Mouse (Mus musculus): ENCODE measurements around the gene Tnnc2.
"Not testable (repeated sequence)": the region's sequence is repeated elsewhere in the genome, so short reads cannot be mapped to it uniquely, and the experiment has no call there.

The Tnnc2 gene

GRCm38 (mm10) chr2:164779481-164780086 is at the start of gene Tnnc2:
TSS of gene Tnnc2 (minus strand) at chr2:164779967.
- no peak for DNase-seq

DNA sequence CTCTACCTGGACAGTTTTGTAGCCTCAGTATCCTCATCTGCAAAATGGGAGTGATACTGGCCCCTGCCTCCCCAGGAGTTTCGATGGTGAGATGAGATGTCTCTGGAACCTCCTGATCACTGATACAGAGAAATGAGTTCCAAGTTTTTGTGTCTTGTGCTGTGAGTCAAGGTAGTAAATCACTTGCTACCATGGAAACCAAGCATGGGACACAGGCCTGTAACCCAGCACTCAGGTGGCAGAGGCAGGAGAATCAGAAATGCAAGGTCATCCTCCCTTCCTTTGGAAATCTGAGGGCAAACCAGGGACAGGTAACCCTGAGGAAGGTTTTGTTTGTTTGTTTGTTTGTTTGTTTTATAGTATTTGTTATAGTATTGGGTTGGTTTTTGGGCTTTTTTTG is 49.3 kb upstream of the Tnnc2 start:
- no peak for DNase-seq

DNA sequence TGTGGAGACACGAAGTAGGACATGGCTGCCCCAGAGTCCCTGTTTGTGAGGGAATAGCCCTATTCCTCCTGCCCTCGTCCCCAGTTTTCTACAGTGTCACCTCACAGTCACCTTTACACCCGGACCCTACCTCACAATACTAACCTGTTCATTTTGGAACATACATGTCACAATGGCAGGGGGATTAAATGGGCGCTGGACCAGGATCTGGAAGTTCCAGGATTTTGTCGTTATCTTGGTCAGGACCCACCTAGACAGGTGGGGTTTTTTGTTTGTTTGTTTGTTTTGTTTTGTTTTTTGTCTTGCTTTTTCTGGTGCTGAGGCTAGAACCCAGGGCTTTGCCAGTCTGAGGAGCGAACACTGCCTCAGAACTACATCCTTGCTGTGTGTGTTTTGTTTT is 48.7 kb upstream of the Tnnc2 start, which contains the start of gene Spata25:
Gene Spata25 (minus strand): TSS at position 101 of the 400 bp plus-strand sequence.
- DNase-seq, result no peak

GRCm38 (mm10) chr2:164827146-164827850 is 47.5 kb upstream of the Tnnc2 start:
- DNase-seq, result no peak

DNA sequence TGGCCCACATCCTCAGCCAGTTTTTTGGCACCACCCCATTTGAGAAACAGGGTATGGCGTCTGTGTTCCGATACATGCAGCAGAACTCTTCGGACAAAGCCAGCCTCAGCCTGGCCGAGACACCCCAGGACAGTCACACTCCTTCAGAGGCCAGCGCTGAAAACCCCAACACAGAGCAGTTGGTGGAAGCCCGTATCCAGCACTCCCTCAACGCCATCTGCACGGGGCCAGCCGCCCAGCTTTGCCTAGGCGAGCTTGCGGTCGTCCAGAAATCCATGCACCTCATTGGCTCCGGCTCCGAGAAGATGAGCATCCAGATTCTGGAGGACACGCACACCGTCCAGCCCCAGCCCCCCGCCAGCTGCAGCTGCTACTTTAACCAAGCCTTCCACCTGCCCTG is 45.8 kb upstream of the Tnnc2 start:
- no peak for DNase-seq

- DNase-seq, result no peak
Measured at GRCm38 (mm10) chr2:164823969-164824368, 44.2 kb upstream of the Tnnc2 start.

DNA sequence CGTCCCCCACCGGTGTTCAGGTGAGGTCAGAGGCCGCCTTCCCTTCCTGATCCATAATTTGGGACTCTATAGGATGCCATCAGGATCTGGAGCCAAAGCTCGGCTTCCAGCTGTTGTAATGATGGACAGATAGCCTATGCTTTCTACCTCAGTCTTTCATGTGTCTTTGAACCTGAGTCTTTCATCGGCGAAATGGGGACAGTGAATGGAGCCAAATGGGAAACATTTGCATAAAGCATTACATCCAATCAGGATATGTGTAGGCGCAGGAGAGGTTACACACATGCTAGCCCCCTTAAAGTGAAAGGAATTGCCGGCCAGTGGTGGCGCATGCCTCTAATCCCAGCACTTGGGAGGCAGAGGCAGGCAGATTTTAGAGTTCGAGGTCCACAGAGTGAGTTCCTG is 43.4 kb upstream of the Tnnc2 start:
- DNase-seq, result no peak

- peak; percentile 100 for DNase-seq
Measured at GRCm38 (mm10) chr2:164822636-164823165, 42.9 kb upstream of the Tnnc2 start, which contains the start of gene Zswim1. TSS of gene Zswim1 (plus strand) at chr2:164822686.

- DNase-seq, result peak; percentile 16
Measured at GRCm38 (mm10) chr2:164821060-164821459, 41.3 kb upstream of the Tnnc2 start.

GRCm38 (mm10) chr2:164817703-164818102 is 37.9 kb upstream of the Tnnc2 start:
- no peak for DNase-seq

DNA sequence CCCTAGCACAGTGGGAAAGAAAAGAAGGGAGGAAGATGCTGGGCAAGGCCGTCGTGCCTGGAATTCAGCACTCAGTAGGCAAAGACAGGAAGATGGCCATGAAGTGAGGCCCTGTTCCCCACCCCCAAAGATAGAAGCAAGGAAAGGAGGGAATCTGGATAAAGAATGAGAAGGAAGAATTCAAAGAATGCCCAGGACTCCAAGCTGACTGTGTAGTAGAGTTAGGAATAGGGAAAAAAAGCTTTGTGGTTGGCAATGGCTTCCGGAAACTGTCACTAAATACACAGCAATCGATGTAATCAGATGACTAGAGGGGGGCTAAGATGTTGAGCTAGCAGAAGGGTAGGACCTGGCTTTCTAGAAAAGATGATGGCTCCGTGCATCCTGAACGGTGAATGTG is 37.4 kb upstream of the Tnnc2 start:
- DNase-seq, result no peak

- DNase-seq, result no peak
Measured at GRCm38 (mm10) chr2:164815821-164816220, 36.1 kb upstream of the Tnnc2 start.

DNA sequence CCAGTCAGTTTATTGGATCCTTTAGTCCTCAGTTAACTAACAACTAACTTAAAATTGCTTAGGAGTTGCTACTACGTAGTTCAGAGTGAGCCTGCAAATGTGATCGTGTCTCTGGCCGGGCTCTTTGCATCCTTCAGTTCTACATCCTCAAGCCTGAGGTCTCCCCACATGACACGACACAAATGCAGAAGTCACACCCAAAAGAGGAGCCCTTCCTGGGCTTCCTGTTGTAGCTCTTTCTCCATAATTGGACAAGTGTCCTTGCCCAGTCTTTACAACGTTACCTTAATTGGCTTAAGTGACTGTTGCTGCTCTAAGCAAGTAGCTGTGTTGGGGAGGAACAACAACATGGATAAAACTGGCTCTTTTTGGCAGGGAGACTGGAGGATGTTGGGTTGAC is 35.6 kb upstream of the Tnnc2 start:
- DNase-seq, result no peak

GRCm38 (mm10) chr2:164813557-164813956 is 33.8 kb upstream of the Tnnc2 start:
- DNase-seq, result no peak

DNA sequence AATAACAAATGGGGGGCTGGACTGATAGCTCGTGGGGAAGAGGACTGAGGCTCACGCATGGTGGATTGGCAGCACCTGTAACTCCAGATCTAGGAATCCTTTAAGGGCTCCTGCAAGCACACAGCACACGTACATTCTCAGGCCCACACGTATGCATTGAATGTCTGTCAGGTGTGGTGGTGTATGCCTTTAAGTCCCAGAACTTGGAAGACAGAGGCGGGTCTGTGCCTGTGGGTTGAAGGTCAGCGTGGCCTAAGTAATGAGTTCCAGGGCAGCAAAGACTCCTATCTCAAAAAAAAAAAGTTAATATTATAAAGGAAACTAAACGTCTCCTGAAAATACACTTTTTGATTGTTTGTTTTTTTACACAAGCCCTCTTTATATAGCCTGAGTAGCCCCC is 26.8 kb upstream of the Tnnc2 start:
- DNase-seq, result no peak

DNA sequence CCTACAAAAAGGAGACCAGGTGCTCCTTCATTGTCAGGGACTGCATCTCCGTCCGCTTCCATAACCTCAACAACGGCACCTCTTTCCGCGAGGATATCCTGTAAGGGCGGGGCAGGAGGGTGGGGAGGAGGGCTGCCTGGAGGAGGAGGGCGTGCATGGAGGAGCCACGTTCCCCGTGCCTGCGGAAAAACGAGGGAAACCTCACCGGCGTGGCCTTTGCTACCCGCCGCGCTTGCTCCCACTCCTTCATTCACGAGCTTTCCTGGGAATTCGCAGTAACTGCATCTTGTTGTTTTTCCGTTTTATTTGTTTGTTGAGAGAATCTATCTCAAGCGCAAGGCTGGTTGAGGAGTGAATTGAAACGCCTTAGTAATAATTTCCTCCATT is 25.6 kb upstream of the Tnnc2 start:
- no peak for DNase-seq

DNA sequence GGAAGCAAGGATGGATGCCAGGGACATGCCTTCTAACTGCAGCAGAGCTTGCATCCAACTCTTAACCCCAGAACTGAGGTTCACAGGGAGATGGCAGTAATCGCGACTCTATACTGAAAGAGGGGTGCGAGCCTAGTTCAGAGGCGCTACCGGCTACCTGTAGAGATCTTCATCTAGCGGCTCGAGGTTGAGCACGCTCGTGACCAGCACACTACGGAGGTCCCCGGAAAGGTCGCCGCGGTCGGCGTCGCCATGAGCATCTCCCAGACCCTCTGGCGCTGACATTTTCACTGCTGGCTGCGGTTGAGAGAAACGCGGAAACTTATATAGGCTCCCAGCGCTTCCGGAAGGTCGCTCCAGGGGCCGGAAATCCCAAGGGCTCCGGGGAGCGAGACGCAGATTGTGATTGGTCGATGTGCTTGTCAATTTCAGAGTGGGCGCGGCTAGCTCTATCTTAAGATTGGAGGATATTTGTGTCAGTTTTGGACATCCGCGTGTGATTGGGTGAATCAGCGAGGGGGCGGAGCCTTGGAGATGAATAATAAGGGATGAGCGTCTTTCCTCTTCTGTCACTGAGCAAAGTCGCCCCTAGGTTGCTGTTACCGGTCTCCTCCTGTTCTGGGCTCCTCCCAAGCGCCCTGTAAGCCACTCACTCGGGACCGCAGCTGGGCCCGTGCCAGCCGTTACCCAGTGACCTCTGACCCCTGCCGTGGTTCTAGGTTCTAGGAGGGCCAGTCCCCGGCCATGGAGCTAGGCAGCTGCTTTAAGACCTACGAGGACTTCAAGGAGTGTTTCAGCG is 25.0 kb upstream of the Tnnc2 start, which contains the start of the genes Acot8 and Zswim3:
Gene Acot8 (minus strand): TSS at position 350 of the 799 bp plus-strand sequence.
Gene Zswim3 (plus strand): TSS at position 566 of the 799 bp plus-strand sequence.
- peak; percentile 99 for DNase-seq

DNA sequence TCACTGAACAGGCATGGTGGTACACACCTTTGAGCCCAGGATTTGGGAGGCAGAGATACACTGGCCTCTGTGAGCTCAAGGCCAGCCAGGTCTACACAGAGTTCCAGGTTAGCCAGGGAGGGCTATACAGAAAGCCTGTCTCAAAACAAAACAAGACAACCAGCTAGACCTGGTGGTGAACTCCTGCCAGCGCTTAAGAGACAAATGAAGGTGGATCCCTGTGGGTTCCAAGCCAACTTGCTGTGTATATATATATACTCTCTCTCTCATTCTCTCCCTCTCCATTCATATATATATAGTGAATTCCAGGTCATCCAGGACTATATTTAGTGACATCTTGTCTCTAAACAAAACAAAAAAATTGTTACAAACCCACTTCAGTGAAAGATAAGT is 24.1 kb upstream of the Tnnc2 start:
- DNase-seq, result no peak

DNA sequence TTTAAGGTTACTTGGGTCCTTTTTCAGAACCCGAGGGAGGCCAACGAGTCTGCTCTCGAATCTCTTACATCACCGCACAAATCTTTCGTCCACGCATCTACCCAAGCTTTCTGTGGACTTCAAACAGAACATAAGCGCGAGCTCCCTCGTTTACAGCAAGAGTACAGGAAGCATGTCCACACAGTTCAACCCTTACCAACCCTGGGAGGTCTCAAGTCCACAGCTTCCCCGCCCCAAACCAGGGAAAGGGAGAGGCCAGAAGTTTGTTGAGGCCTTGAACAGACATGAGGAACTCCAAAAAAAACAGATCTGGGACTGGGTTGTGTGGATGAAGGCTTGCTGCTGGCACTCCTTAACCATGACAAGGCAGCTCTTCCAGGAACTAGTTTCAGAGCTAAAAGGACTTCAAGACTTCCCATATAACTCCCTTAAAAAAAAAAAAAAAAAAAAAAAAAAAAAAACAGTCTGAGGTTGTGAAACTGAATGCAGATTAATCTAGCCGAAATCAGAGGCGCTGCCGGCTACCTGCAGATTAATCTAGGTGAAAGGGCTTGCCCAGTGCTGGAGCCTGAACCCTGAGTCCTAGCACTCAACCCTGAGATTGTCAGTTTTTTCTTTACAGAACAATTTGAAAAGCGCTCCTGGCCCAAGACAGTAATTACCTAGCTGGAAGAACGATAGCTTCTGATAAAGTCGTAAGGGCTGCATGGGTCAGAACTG is 23.6 kb upstream of the Tnnc2 start:
- no peak for DNase-seq

GRCm38 (mm10) chr2:164800252-164801004 is 20.7 kb upstream of the Tnnc2 start:
- no peak for DNase-seq

DNA sequence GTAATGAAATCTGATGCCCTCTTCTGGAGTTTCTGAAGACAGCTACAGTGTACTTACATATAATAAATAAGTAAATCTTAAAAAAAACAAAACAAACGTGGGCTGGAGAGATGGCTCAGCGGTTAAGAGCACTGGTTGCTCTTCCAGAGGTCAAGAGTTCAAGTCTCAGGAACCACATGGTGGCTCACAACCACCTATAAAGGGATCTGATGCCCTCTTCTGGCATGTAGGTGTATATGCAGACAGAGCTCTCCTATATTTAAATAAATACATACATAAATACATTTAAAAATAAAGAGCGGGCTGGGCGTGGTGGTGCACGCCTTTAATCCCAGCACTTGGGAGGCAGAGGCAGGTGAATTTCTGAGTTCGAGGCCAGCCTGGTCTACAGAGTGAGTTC is 18.8 kb upstream of the Tnnc2 start:
- not testable (repeated sequence) for DNase-seq

DNA sequence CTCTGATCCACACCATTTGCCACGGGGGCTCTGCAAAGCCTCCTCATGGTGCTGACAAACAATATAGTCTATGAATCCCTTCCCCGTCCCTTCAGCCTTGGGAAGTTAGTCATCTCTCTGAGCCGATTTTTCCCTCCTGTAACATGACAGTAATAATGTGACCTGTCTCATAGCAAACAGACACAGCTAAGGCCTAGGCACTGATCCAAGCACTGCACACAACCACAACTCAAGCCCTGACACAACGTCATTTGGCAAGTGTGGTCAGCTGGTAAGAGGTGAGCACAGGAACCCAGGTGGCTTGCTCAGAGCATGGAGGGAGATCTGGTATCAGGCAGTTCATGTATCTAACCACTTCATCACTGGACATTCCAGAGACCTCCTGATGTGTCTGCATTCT is 16.1 kb upstream of the Tnnc2 start:
- DNase-seq, result no peak

Measured in cerebellum, adult 8-10 months (tissue).